Mouse (Mus musculus) bone marrow macrophage, adult 2 months (primary cell): ENCODE measurements around the gene Tmem206.

ENCODE experiments used
- CTCF ChIP-seq: IDR thresholded peaks from 2 replicates; pipeline ENCODE4 v1.5.1; 2012; ENCODE audit warnings: low read depth, mild to moderate bottlenecking, low read length, moderate library complexity
- POLR2A ChIP-seq: IDR thresholded peaks from 2 replicates; pipeline ENCODE4 v1.6.1; 2012; ENCODE audit warnings: mild to moderate bottlenecking, low read depth, low read length, borderline replicate concordance

GRCm38 (mm10) chr1:191298304-191298703 lies 27.4 kb upstream of the Tmem206 start:
- TF ChIP-seq CTCF, result no peak
- TF ChIP-seq POLR2A, result no peak
